Mouse (Mus musculus) activated CD4-positive, CD25-positive, alpha-beta regulatory T cell, adult 9 weeks (primary cell): ENCODE data around the gene Pkp4. TPM values are rescaled to one million over a fixed set of nuclear protein-coding genes. Genes with fewer than 3 reads are reported as not detected.

Experiments
- polyA plus RNA-seq: library from polyadenylated mRNA; unstranded; fragments of 100-300 nt; shearing (Covaris generic); gene quantifications from one replicate; pipeline ENCODE4 v1.2.1, GENCODE M21; 2017

The Pkp4 gene
- polyA plus RNA-seq = 9.8 TPM

DNA sequence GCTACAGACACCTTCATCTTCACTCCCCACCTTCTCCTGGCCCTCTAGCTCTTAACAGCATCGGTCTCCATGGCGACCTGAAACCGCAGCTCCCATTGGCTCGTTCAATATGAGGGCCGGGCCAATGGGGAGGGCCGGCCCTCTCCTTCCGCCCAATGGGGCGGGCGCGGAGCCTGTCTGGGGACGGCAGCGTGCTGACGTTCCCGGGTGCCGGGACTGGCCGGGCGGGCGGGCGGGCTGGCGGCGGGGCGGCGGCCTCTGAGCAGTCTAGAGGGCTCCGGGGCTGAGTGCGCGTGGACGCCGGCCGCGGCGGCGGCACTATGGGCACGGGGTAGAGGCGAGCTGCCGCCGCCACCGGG is at the start of gene Pkp4, which contains the start of gene Ccdc148:
Gene Pkp4 (plus strand): TSS at position 246 of the 359 bp plus-strand sequence.
Gene Ccdc148 (minus strand): TSS at position 79 of the 359 bp plus-strand sequence.

Other genes starting within 250 kb of the Pkp4 start
- 0.83 TPM for gene Ccdc148, start 167 bp upstream of the Pkp4 start, polyA plus RNA-seq